Mouse (Mus musculus): Measurements from ENCODE around the gene Ptafr.

The Ptafr gene

GRCm38 (mm10) chr4:132611320-132611719, 47.5 kb downstream of the Ptafr start:
- no peak for DNase-seq (ENCODE audit: low read depth)

- no peak for DNase-seq (ENCODE audit: low read depth)
Observed at GRCm38 (mm10) chr4:132617873-132618272, 54.0 kb downstream of the Ptafr start.

GRCm38 (mm10) chr4:132618850-132619375, 55.0 kb downstream of the Ptafr start:
- DNase-seq (ENCODE audit: low read depth) = no peak

GRCm38 (mm10) chr4:132620134-132620533, 56.3 kb downstream of the Ptafr start:
- no peak for DNase-seq (ENCODE audit: low read depth)

GRCm38 (mm10) chr4:132621287-132622068, 57.6 kb downstream of the Ptafr start:
- no peak for DNase-seq (ENCODE audit: low read depth)

- peak; percentile 24 for DNase-seq (ENCODE audit: low read depth)
Observed at GRCm38 (mm10) chr4:132624034-132624657, 60.3 kb downstream of the Ptafr start.

GRCm38 (mm10) chr4:132628830-132629229, 65.0 kb downstream of the Ptafr start:
- no peak for DNase-seq (ENCODE audit: low read depth)

All from fibroblast of lung, adult 2 months (primary cell).